Comparison of ENCODE assay signal across 8 mouse cellular contexts in genomic region chr4:135872589-135873391, GRCm38 (mm10). TPM values are rescaled to one million over a fixed set of nuclear protein-coding genes. Genes with fewer than 3 reads are reported as not detected.
DNase-seq lines count a peak whose midpoint lies in the region; ATAC-seq and TF ChIP-seq lines count a peak whose summit lies in the region.

No protein-coding gene starts in this region.

- peaks cover 16% of the 10 kb centered on the region; the same call in 1 of the 2 replicates for H3K36me3 ChIP-seq in midbrain, embryonic 12.5 days

- peak overlapping the region; percentile 94 for H3K9ac ChIP-seq in midbrain, embryonic 12.5 days (replicated peaks)

- intact Hi-C loops in left cerebral cortex, postnatal 4 days (cut with DNase I) = loop anchor here (5.0 kb wide), 1 partner anchor 70 kb away; no protein-coding TSS in a partner anchor
- intact Hi-C loops in left cerebral cortex, postnatal 10 days (cut with DNase I) = loop anchor here (1.0 to 5.0 kb wide), 2 partner anchors 15 to 45 kb away; no protein-coding TSS in a partner anchor

- no peaks in the 10 kb centered on the region for H3K9me3 ChIP-seq in midbrain, embryonic 12.5 days

- no peak for DNase-seq in layer of hippocampus, adult 2 months (ENCODE audit: low spot score in 2 of 2)
- DNase-seq in layer of hippocampus, adult 9-11 months = no peak
- peak; percentile 54 for DNase-seq in adipocyte (ENCODE audit: low spot score)
- DNase-seq in heart, postnatal 4 days = peak; percentile 9
- no peak for DNase-seq in left cerebral cortex, postnatal 4 days
- DNase-seq in spleen, postnatal 14 days (ENCODE audit: low spot score in 2 of 2) = no peak
- DNase-seq in left cerebral cortex, postnatal 10 days (ENCODE audit: extremely low spot score in 1 of 2, low spot score in 2 of 2) = no peak

- H3K27ac ChIP-seq in layer of hippocampus, adult 2 months = peak overlapping the region; percentile 99
- H3K27ac ChIP-seq in midbrain, embryonic 12.5 days (replicated peaks) = peak overlapping the region; percentile 99

- ATAC-seq in midbrain, embryonic 12.5 days (ENCODE audit: low FRiP score, low read depth) = no peak

- H3K4me2 ChIP-seq in midbrain, embryonic 12.5 days (replicated peaks) = peak overlapping the region; percentile 86

- WGBS in midbrain, embryonic 12.5 days = 11% methylated on average over 17 of the region's 17 CpGs

- TF ChIP-seq CTCF in layer of hippocampus, adult 2 months (conservative IDR thresholded peaks at IDR 0.05) = no peak

- peak overlapping the region; percentile 96 for H3K4me3 ChIP-seq in layer of hippocampus, adult 2 months
- H3K4me3 ChIP-seq in midbrain, embryonic 12.5 days = peak overlapping the region; percentile 82

- H3K27me3 ChIP-seq in midbrain, embryonic 12.5 days = no peaks in the 10 kb centered on the region

- H3K4me1 ChIP-seq in midbrain, embryonic 12.5 days = peaks cover 50% of the 10 kb centered on the region

RNA-seq across cellular contexts. Expression of gene Pnrc2, which starts 0.9 kb away (rescaled TPM):
- 10 to 100 TPM; 52.7 to 54.8 TPM for total RNA-seq in layer of hippocampus, adult 2 months (2021)
- 10 to 100 TPM; 81.7 to 88.6 TPM for total RNA-seq in heart, postnatal 4 days (2021)
- 189 and 199 TPM in 2 replicates for polyA plus RNA-seq in midbrain, embryonic 12.5 days (2016; fragmentation: Nextera tagmentation; extraction: Ambion mirVana)
- total RNA-seq in left cerebral cortex, postnatal 4 days (2021) = 10 to 100 TPM; 41.1 to 45.2 TPM
- 10 to 100 TPM; 47.1 to 47.9 TPM for total RNA-seq in left cerebral cortex, postnatal 10 days (2021)

RNA-seq across cellular contexts. Expression of gene Srsf10, which starts 17.2 kb away (rescaled TPM):
- 10 to 100 TPM; 82.6 to 94.2 TPM for total RNA-seq in layer of hippocampus, adult 2 months (2021)
- total RNA-seq in heart, postnatal 4 days (2021) = 10 to 100 TPM; 73.8 to 80.5 TPM
- 351 and 371 TPM in 2 replicates for polyA plus RNA-seq in midbrain, embryonic 12.5 days (2016; fragmentation: Nextera tagmentation; extraction: Ambion mirVana)
- total RNA-seq in left cerebral cortex, postnatal 4 days (2021) = 100 to 1,000 TPM; 103 to 120 TPM
- 10 to 100 TPM; 70.1 to 74.8 TPM for total RNA-seq in left cerebral cortex, postnatal 10 days (2021)

RNA-seq across cellular contexts. Expression of gene Cnr2, which starts 22.4 kb away (rescaled TPM):
- total RNA-seq in layer of hippocampus, adult 2 months (2021) = under 1 TPM in 1 of 2 experiments, not detected in 1; 0.12 TPM
- total RNA-seq in heart, postnatal 4 days (2021) = under 1 TPM; 0.68 to 0.74 TPM
- 0.13 and 0.27 TPM in 2 replicates for polyA plus RNA-seq in midbrain, embryonic 12.5 days (2016; fragmentation: Nextera tagmentation; extraction: Ambion mirVana)
- total RNA-seq in left cerebral cortex, postnatal 4 days (2021) = under 1 TPM; 0.12 to 0.16 TPM
- under 1 TPM in 1 of 2 experiments, not detected in 1; 0.11 TPM for total RNA-seq in left cerebral cortex, postnatal 10 days (2021)

RNA-seq across cellular contexts. Expression of gene Fuca1, which starts 47.7 kb away (rescaled TPM):
- total RNA-seq in layer of hippocampus, adult 2 months (2021) = 10 to 100 TPM; 39.4 to 39.7 TPM
- 10 to 100 TPM; 42.4 to 45.9 TPM for total RNA-seq in heart, postnatal 4 days (2021)
- 50.6 and 54.7 TPM in 2 replicates for polyA plus RNA-seq in midbrain, embryonic 12.5 days (2016; fragmentation: Nextera tagmentation; extraction: Ambion mirVana)
- total RNA-seq in left cerebral cortex, postnatal 4 days (2021) = 10 to 100 TPM; 44.2 to 46.8 TPM
- 10 to 100 TPM; 46.8 to 47.9 TPM for total RNA-seq in left cerebral cortex, postnatal 10 days (2021)

Comparison
In these comparisons a context has a peak if more than half of its experiments do, and no peak if none do; other contexts are left out.
1. DNase-seq: peak in adipocyte (single experiment) and heart, postnatal 4 days (single experiment); none in layer of hippocampus, adult 2 months (0 of 2), layer of hippocampus, adult 9-11 months (single experiment), left cerebral cortex, postnatal 4 days (single experiment), spleen, postnatal 14 days (0 of 2) and left cerebral cortex, postnatal 10 days (0 of 2).